Mouse (Mus musculus): ENCODE measurements around the gene Gm5930. TPM values are rescaled to one million over a fixed set of nuclear protein-coding genes. Genes with fewer than 3 reads are reported as not detected.
"Not testable (repeated sequence)": the region's sequence is repeated elsewhere in the genome, so short reads cannot be mapped to it uniquely, and the experiment has no call there.

The Gm5930 gene
- polyA plus RNA-seq (2014; fragmentation: Nextera tagmentation; extraction: Ambion mirVana) = not detected in 2 replicates

- not testable (repeated sequence) for ATAC-seq (ENCODE audit: low FRiP score); H3K4me2 ChIP-seq
- WGBS = no CpG with 5 or more reads among the region's 2 CpGs
Measured at GRCm38 (mm10) chr14:44338484-44338883, at the start of gene Gm5930. TSS of gene Gm5930 (minus strand) at chr14:44338584.

GRCm38 (mm10) chr14:44384233-44384632 lies 45.8 kb upstream of the Gm5930 start:
- not testable (repeated sequence) for H3K4me3 ChIP-seq (ENCODE audit: low read depth, low read length); H3K36me3 ChIP-seq (ENCODE audit: control insufficient read depth, insufficient read depth, low read length); ATAC-seq (ENCODE audit: low FRiP score); H3K4me1 ChIP-seq (ENCODE audit: control insufficient read depth, insufficient read depth, low read length); H3K9ac ChIP-seq (ENCODE audit: low read length); H3K9me3 ChIP-seq (ENCODE audit: control insufficient read depth, low read length); H3K27ac ChIP-seq (ENCODE audit: low read depth, low read length); H3K27me3 ChIP-seq (ENCODE audit: control insufficient read depth, insufficient read depth, low read length); H3K4me2 ChIP-seq; DNase-seq (ENCODE audit: low spot score, missing footprints)
- 84% methylated on average over 3 of the region's 4 CpGs for WGBS

More at GRCm38 (mm10) chr14:44338484-44338883, at the start of gene Gm5930:
- not testable (repeated sequence) for H3K27me3 ChIP-seq (ENCODE audit: control insufficient read depth, insufficient read depth, low read length); H3K27ac ChIP-seq (ENCODE audit: low read depth, low read length); H3K9ac ChIP-seq (ENCODE audit: low read length); H3K36me3 ChIP-seq (ENCODE audit: control insufficient read depth, insufficient read depth, low read length); DNase-seq (ENCODE audit: low spot score, missing footprints); H3K4me1 ChIP-seq (ENCODE audit: control insufficient read depth, insufficient read depth, low read length); H3K9me3 ChIP-seq (ENCODE audit: control insufficient read depth, low read length); H3K4me3 ChIP-seq (ENCODE audit: low read depth, low read length)

GRCm38 (mm10) chr14:44365057-44365456 lies 26.7 kb upstream of the Gm5930 start, which contains the start of gene Gm8229:
TSS of gene Gm8229 (plus strand) at chr14:44365357.
- H3K36me3 ChIP-seq (ENCODE audit: control insufficient read depth, insufficient read depth, low read length); DNase-seq (ENCODE audit: low spot score, missing footprints); ATAC-seq (ENCODE audit: low FRiP score); H3K4me2 ChIP-seq; H3K9ac ChIP-seq (ENCODE audit: low read length); H3K27ac ChIP-seq (ENCODE audit: low read depth, low read length); H3K4me3 ChIP-seq (ENCODE audit: low read depth, low read length); H3K27me3 ChIP-seq (ENCODE audit: control insufficient read depth, insufficient read depth, low read length); H3K9me3 ChIP-seq (ENCODE audit: control insufficient read depth, low read length); H3K4me1 ChIP-seq (ENCODE audit: control insufficient read depth, insufficient read depth, low read length): not testable (repeated sequence)
- WGBS = 90% methylated on average over 4 of the region's 4 CpGs

- not testable (repeated sequence) for H3K9me3 ChIP-seq (ENCODE audit: control insufficient read depth, low read length); H3K27me3 ChIP-seq (ENCODE audit: control insufficient read depth, insufficient read depth, low read length); H3K4me2 ChIP-seq; H3K4me1 ChIP-seq (ENCODE audit: control insufficient read depth, insufficient read depth, low read length); H3K27ac ChIP-seq (ENCODE audit: low read depth, low read length); H3K9ac ChIP-seq (ENCODE audit: low read length); DNase-seq (ENCODE audit: low spot score, missing footprints); ATAC-seq (ENCODE audit: low FRiP score); H3K4me3 ChIP-seq (ENCODE audit: low read depth, low read length); H3K36me3 ChIP-seq (ENCODE audit: control insufficient read depth, insufficient read depth, low read length)
Measured at GRCm38 (mm10) chr14:44362301-44362700, 23.9 kb upstream of the Gm5930 start.

- DNase-seq (ENCODE audit: low spot score, missing footprints); ATAC-seq (ENCODE audit: low FRiP score); H3K4me2 ChIP-seq; H3K9ac ChIP-seq (ENCODE audit: low read length); H3K4me3 ChIP-seq (ENCODE audit: low read depth, low read length); H3K27me3 ChIP-seq (ENCODE audit: control insufficient read depth, insufficient read depth, low read length); H3K4me1 ChIP-seq (ENCODE audit: control insufficient read depth, insufficient read depth, low read length); H3K9me3 ChIP-seq (ENCODE audit: control insufficient read depth, low read length); H3K36me3 ChIP-seq (ENCODE audit: control insufficient read depth, insufficient read depth, low read length); H3K27ac ChIP-seq (ENCODE audit: low read depth, low read length): not testable (repeated sequence)
- 48% methylated on average over 2 of the region's 2 CpGs for WGBS
Measured at GRCm38 (mm10) chr14:44361416-44361815, 23.0 kb upstream of the Gm5930 start.

- H3K27ac ChIP-seq (ENCODE audit: low read depth, low read length); H3K9me3 ChIP-seq (ENCODE audit: control insufficient read depth, low read length); DNase-seq (ENCODE audit: low spot score, missing footprints); H3K4me3 ChIP-seq (ENCODE audit: low read depth, low read length); H3K9ac ChIP-seq (ENCODE audit: low read length); H3K27me3 ChIP-seq (ENCODE audit: control insufficient read depth, insufficient read depth, low read length); H3K4me1 ChIP-seq (ENCODE audit: control insufficient read depth, insufficient read depth, low read length); H3K4me2 ChIP-seq; ATAC-seq (ENCODE audit: low FRiP score); H3K36me3 ChIP-seq (ENCODE audit: control insufficient read depth, insufficient read depth, low read length): not testable (repeated sequence)
- WGBS = 86% methylated on average over 4 of the region's 4 CpGs
Measured at GRCm38 (mm10) chr14:44312049-44312448, 26.3 kb downstream of the Gm5930 start.

GRCm38 (mm10) chr14:44285280-44285679 lies 53.1 kb downstream of the Gm5930 start, which contains the start of gene Gm8220:
TSS of gene Gm8220 (plus strand) at chr14:44285580.
- DNase-seq (ENCODE audit: low spot score, missing footprints); ATAC-seq (ENCODE audit: low FRiP score); H3K9me3 ChIP-seq (ENCODE audit: control insufficient read depth, low read length); H3K27me3 ChIP-seq (ENCODE audit: control insufficient read depth, insufficient read depth, low read length); H3K4me3 ChIP-seq (ENCODE audit: low read depth, low read length); H3K9ac ChIP-seq (ENCODE audit: low read length); H3K4me1 ChIP-seq (ENCODE audit: control insufficient read depth, insufficient read depth, low read length); H3K27ac ChIP-seq (ENCODE audit: low read depth, low read length); H3K4me2 ChIP-seq; H3K36me3 ChIP-seq (ENCODE audit: control insufficient read depth, insufficient read depth, low read length): not testable (repeated sequence)
- 97% methylated on average over 2 of the region's 2 CpGs for WGBS

Other genes with a start within 250 kb of the Gm5930 start
- gene Ear2, start 235.9 kb downstream of the Gm5930 start, polyA plus RNA-seq (2014; fragmentation: Nextera tagmentation; extraction: Ambion mirVana) = not detected in 2 replicates
- not detected in 2 replicates for gene Gm3327, start 214.7 kb downstream of the Gm5930 start, polyA plus RNA-seq (2014; fragmentation: Nextera tagmentation; extraction: Ambion mirVana)
- not detected in 2 replicates for gene Gm8212, start 140.9 kb downstream of the Gm5930 start, polyA plus RNA-seq (2014; fragmentation: Nextera tagmentation; extraction: Ambion mirVana)
- not detected in 2 replicates for gene 4930503E14Rik, start 125.3 kb downstream of the Gm5930 start, polyA plus RNA-seq (2014; fragmentation: Nextera tagmentation; extraction: Ambion mirVana)
- gene Gm8220, start 53.0 kb downstream of the Gm5930 start, polyA plus RNA-seq (2014; fragmentation: Nextera tagmentation; extraction: Ambion mirVana) = not detected in 2 replicates
- not detected in 2 replicates for gene Gm8229, start 26.8 kb upstream of the Gm5930 start, polyA plus RNA-seq (2014; fragmentation: Nextera tagmentation; extraction: Ambion mirVana)
- not detected in 2 replicates for gene Gm3371, start 72.1 kb upstream of the Gm5930 start, polyA plus RNA-seq (2014; fragmentation: Nextera tagmentation; extraction: Ambion mirVana)
- not detected in 2 replicates for gene Gm8232, start 95.1 kb upstream of the Gm5930 start, polyA plus RNA-seq (2014; fragmentation: Nextera tagmentation; extraction: Ambion mirVana)
- not detected in 2 replicates for gene BC061237, start 153.9 kb upstream of the Gm5930 start, polyA plus RNA-seq (2014; fragmentation: Nextera tagmentation; extraction: Ambion mirVana)
- not detected in 2 replicates for gene Gm17093, start 179.7 kb upstream of the Gm5930 start, polyA plus RNA-seq (2014; fragmentation: Nextera tagmentation; extraction: Ambion mirVana)
- gene Gm8247, start 244.6 kb upstream of the Gm5930 start, polyA plus RNA-seq (2014; fragmentation: Nextera tagmentation; extraction: Ambion mirVana) = not detected in 2 replicates

Data from midbrain, embryonic 11.5 days (tissue).